Mouse (Mus musculus): ENCODE measurements around the gene Aldh3a2. TPM values are rescaled to one million over a fixed set of nuclear protein-coding genes. Genes with fewer than 3 reads are reported as not detected.

Aldh3a2 gene
- polyA plus RNA-seq, 1 experiment from 2014 or later = 26.1 TPM

- H3K9ac ChIP-seq (ENCODE audit: low read depth, low read length) = no peak overlapping the region; the same call in 1 of the 2 replicates
Measured at GRCm38 (mm10) chr11:61300205-61300604, 32.9 kb upstream of the Aldh3a2 start.

GRCm38 (mm10) chr11:61297901-61298300 lies 30.6 kb upstream of the Aldh3a2 start:
- no peak for ATAC-seq (replicated peaks; ENCODE audit: insufficient number of reproducible peaks, low FRiP score, low TSS enrichment)
- Histone ChIP-seq H3K9me3 (replicated peaks; ENCODE audit: control insufficient read depth, low read length) (no peaks in the 10 kb centered on the region), H3K9ac (ENCODE audit: low read depth, low read length) (no peak overlapping the region), H3K27ac (ENCODE audit: low read depth, low read length) (no peak overlapping the region), H3K27me3 (ENCODE audit: control insufficient read depth, insufficient read depth, low read length) (no peaks in the 10 kb centered on the region), H3K4me2 (no peak overlapping the region), H3K36me3 (ENCODE audit: control insufficient read depth, insufficient read depth, low read length) (no peaks in the 10 kb centered on the region), H3K4me3 (ENCODE audit: low read depth, low read length) (no peak overlapping the region), H3K4me1 (ENCODE audit: control insufficient read depth, insufficient read depth, low read length) (0 out of 2 replicates have a peak, but pooled peaks cover 6% of the 10 kb centered on the region)
- WGBS (ENCODE audit: insufficient replicate concordance) = 78% methylated on average over 2 of the region's 2 CpGs

More at GRCm38 (mm10) chr11:61300205-61300604, 32.9 kb upstream of the Aldh3a2 start:
- no peaks in the 10 kb centered on the region for H3K27me3 ChIP-seq (ENCODE audit: control insufficient read depth, insufficient read depth, low read length)
- ATAC-seq (replicated peaks; ENCODE audit: insufficient number of reproducible peaks, low FRiP score, low TSS enrichment) = no peak
- WGBS (ENCODE audit: insufficient replicate concordance) = 43% methylated on average over 3 of the region's 3 CpGs
- H3K4me3 ChIP-seq (ENCODE audit: low read depth, low read length) = no peak overlapping the region
- H3K27ac ChIP-seq (ENCODE audit: low read depth, low read length) = no peak overlapping the region
- H3K4me2 ChIP-seq = peak overlapping the region; percentile 25; the same call in 1 of the 2 replicates
- no peaks in the 10 kb centered on the region for H3K9me3 ChIP-seq (replicated peaks; ENCODE audit: control insufficient read depth, low read length)
- H3K36me3 ChIP-seq (ENCODE audit: control insufficient read depth, insufficient read depth, low read length) = no peaks in the 10 kb centered on the region
- 0 out of 2 replicates have a peak, but pooled peaks cover 6% of the 10 kb centered on the region for H3K4me1 ChIP-seq (ENCODE audit: control insufficient read depth, insufficient read depth, low read length)

GRCm38 (mm10) chr11:61297326-61297725 lies 30.1 kb upstream of the Aldh3a2 start:
- Histone ChIP-seq H3K9ac (ENCODE audit: low read depth, low read length) (no peak overlapping the region), H3K4me2 (no peak overlapping the region), H3K4me1 (ENCODE audit: control insufficient read depth, insufficient read depth, low read length) (0 out of 2 replicates have a peak, but pooled peaks cover 6% of the 10 kb centered on the region), H3K27me3 (ENCODE audit: control insufficient read depth, insufficient read depth, low read length) (no peaks in the 10 kb centered on the region), H3K4me3 (ENCODE audit: low read depth, low read length) (no peak overlapping the region), H3K36me3 (ENCODE audit: control insufficient read depth, insufficient read depth, low read length) (no peaks in the 10 kb centered on the region), H3K27ac (ENCODE audit: low read depth, low read length) (no peak overlapping the region), H3K9me3 (replicated peaks; ENCODE audit: control insufficient read depth, low read length) (no peaks in the 10 kb centered on the region)
- no peak for ATAC-seq (replicated peaks; ENCODE audit: insufficient number of reproducible peaks, low FRiP score, low TSS enrichment)
- WGBS (ENCODE audit: insufficient replicate concordance) = 66% methylated on average over 2 of the region's 2 CpGs

GRCm38 (mm10) chr11:61296556-61296955 lies 29.3 kb upstream of the Aldh3a2 start:
- no peak for ATAC-seq (replicated peaks; ENCODE audit: insufficient number of reproducible peaks, low FRiP score, low TSS enrichment)
- Histone ChIP-seq H3K27ac (ENCODE audit: low read depth, low read length) (no peak overlapping the region), H3K27me3 (ENCODE audit: control insufficient read depth, insufficient read depth, low read length) (no peaks in the 10 kb centered on the region), H3K4me1 (ENCODE audit: control insufficient read depth, insufficient read depth, low read length) (0 out of 2 replicates have a peak, but pooled peaks cover 6% of the 10 kb centered on the region), H3K36me3 (ENCODE audit: control insufficient read depth, insufficient read depth, low read length) (no peaks in the 10 kb centered on the region), H3K9me3 (replicated peaks; ENCODE audit: control insufficient read depth, low read length) (no peaks in the 10 kb centered on the region), H3K9ac (ENCODE audit: low read depth, low read length) (no peak overlapping the region), H3K4me3 (ENCODE audit: low read depth, low read length) (no peak overlapping the region), H3K4me2 (no peak overlapping the region)
- WGBS (ENCODE audit: insufficient replicate concordance) = 56% methylated on average over 1 of the region's 1 CpGs

GRCm38 (mm10) chr11:61295556-61295955 lies 28.3 kb upstream of the Aldh3a2 start:
- no peaks in the 10 kb centered on the region for H3K27me3 ChIP-seq (ENCODE audit: control insufficient read depth, insufficient read depth, low read length)
- 73% methylated on average over 2 of the region's 2 CpGs for WGBS (ENCODE audit: insufficient replicate concordance)
- ATAC-seq (replicated peaks; ENCODE audit: insufficient number of reproducible peaks, low FRiP score, low TSS enrichment) = no peak
- H3K27ac ChIP-seq (ENCODE audit: low read depth, low read length) = no peak overlapping the region
- H3K4me3 ChIP-seq (ENCODE audit: low read depth, low read length) = no peak overlapping the region
- no peaks in the 10 kb centered on the region for H3K36me3 ChIP-seq (ENCODE audit: control insufficient read depth, insufficient read depth, low read length)
- H3K9ac ChIP-seq (ENCODE audit: low read depth, low read length) = no peak overlapping the region
- H3K9me3 ChIP-seq (replicated peaks; ENCODE audit: control insufficient read depth, low read length) = no peaks in the 10 kb centered on the region
- no peak overlapping the region for H3K4me2 ChIP-seq
- H3K4me1 ChIP-seq (ENCODE audit: control insufficient read depth, insufficient read depth, low read length) = 0 out of 2 replicates have a peak, but pooled peaks cover 3% of the 10 kb centered on the region

- Histone ChIP-seq H3K9ac (ENCODE audit: low read depth, low read length) (no peak overlapping the region), H3K4me3 (ENCODE audit: low read depth, low read length) (no peak overlapping the region), H3K36me3 (ENCODE audit: control insufficient read depth, insufficient read depth, low read length) (no peaks in the 10 kb centered on the region), H3K27me3 (ENCODE audit: control insufficient read depth, insufficient read depth, low read length) (no peaks in the 10 kb centered on the region), H3K4me1 (ENCODE audit: control insufficient read depth, insufficient read depth, low read length) (no peaks in the 10 kb centered on the region), H3K4me2 (no peak overlapping the region), H3K27ac (ENCODE audit: low read depth, low read length) (no peak overlapping the region), H3K9me3 (replicated peaks; ENCODE audit: control insufficient read depth, low read length) (no peaks in the 10 kb centered on the region)
- WGBS (ENCODE audit: insufficient replicate concordance) = 46% methylated on average over 3 of the region's 3 CpGs
- no peak for ATAC-seq (replicated peaks; ENCODE audit: insufficient number of reproducible peaks, low FRiP score, low TSS enrichment)
Measured at GRCm38 (mm10) chr11:61294431-61294830, 27.2 kb upstream of the Aldh3a2 start.

- no peaks in the 10 kb centered on the region for H3K27me3 ChIP-seq (ENCODE audit: control insufficient read depth, insufficient read depth, low read length)
- no peaks in the 10 kb centered on the region for H3K9me3 ChIP-seq (replicated peaks; ENCODE audit: control insufficient read depth, low read length)
- ATAC-seq (replicated peaks; ENCODE audit: insufficient number of reproducible peaks, low FRiP score, low TSS enrichment) = no peak
- no peak overlapping the region for H3K4me3 ChIP-seq (ENCODE audit: low read depth, low read length)
- no peak overlapping the region for H3K4me2 ChIP-seq
- no peak overlapping the region for H3K27ac ChIP-seq (ENCODE audit: low read depth, low read length)
- WGBS (ENCODE audit: insufficient replicate concordance) = 69% methylated on average over 2 of the region's 2 CpGs
- no peaks in the 10 kb centered on the region for H3K36me3 ChIP-seq (ENCODE audit: control insufficient read depth, insufficient read depth, low read length)
- no peak overlapping the region for H3K9ac ChIP-seq (ENCODE audit: low read depth, low read length)
- no peaks in the 10 kb centered on the region for H3K4me1 ChIP-seq (ENCODE audit: control insufficient read depth, insufficient read depth, low read length)
Measured at GRCm38 (mm10) chr11:61293251-61293650, 26.0 kb upstream of the Aldh3a2 start.

- Histone ChIP-seq H3K4me2 (no peak overlapping the region), H3K9me3 (replicated peaks; ENCODE audit: control insufficient read depth, low read length) (no peaks in the 10 kb centered on the region), H3K4me1 (ENCODE audit: control insufficient read depth, insufficient read depth, low read length) (no peaks in the 10 kb centered on the region), H3K9ac (ENCODE audit: low read depth, low read length) (no peak overlapping the region), H3K36me3 (ENCODE audit: control insufficient read depth, insufficient read depth, low read length) (no peaks in the 10 kb centered on the region), H3K4me3 (ENCODE audit: low read depth, low read length) (no peak overlapping the region), H3K27ac (ENCODE audit: low read depth, low read length) (no peak overlapping the region), H3K27me3 (ENCODE audit: control insufficient read depth, insufficient read depth, low read length) (no peaks in the 10 kb centered on the region)
- 81% methylated on average over 6 of the region's 6 CpGs for WGBS (ENCODE audit: insufficient replicate concordance)
- ATAC-seq (replicated peaks; ENCODE audit: insufficient number of reproducible peaks, low FRiP score, low TSS enrichment) = no peak
Measured at GRCm38 (mm10) chr11:61284323-61284722, 17.1 kb upstream of the Aldh3a2 start.

- no peak overlapping the region for H3K4me2 ChIP-seq
- 72% methylated on average over 10 of the region's 10 CpGs for WGBS (ENCODE audit: insufficient replicate concordance)
- no peaks in the 10 kb centered on the region for H3K27me3 ChIP-seq (ENCODE audit: control insufficient read depth, insufficient read depth, low read length)
- no peak overlapping the region for H3K27ac ChIP-seq (ENCODE audit: low read depth, low read length)
- no peak overlapping the region for H3K4me3 ChIP-seq (ENCODE audit: low read depth, low read length)
- H3K36me3 ChIP-seq (ENCODE audit: control insufficient read depth, insufficient read depth, low read length) = no peaks in the 10 kb centered on the region
- no peak for ATAC-seq (replicated peaks; ENCODE audit: insufficient number of reproducible peaks, low FRiP score, low TSS enrichment)
- H3K9me3 ChIP-seq (replicated peaks; ENCODE audit: control insufficient read depth, low read length) = no peaks in the 10 kb centered on the region
- H3K9ac ChIP-seq (ENCODE audit: low read depth, low read length) = no peak overlapping the region
- no peaks in the 10 kb centered on the region for H3K4me1 ChIP-seq (ENCODE audit: control insufficient read depth, insufficient read depth, low read length)
Measured at GRCm38 (mm10) chr11:61283414-61284049, 16.3 kb upstream of the Aldh3a2 start.

Measured in heart, embryonic 11.5 days (tissue).